Mouse (Mus musculus) common myeloid progenitor, adult 5-6 weeks (primary cell): Measurements from ENCODE around the gene Vps26a. TPM values are rescaled to one million over a fixed set of nuclear protein-coding genes. Genes with fewer than 3 reads are reported as not detected.

Experiments
- ATAC-seq: replicated peaks from 2 replicates; pipeline ENCODE4 v1.8.0; 2016; ENCODE audit warnings: low read depth, mild to moderate bottlenecking, moderate TSS enrichment, inconsistent platforms; ENCODE audit not compliant: poor library complexity, severe bottlenecking
- total RNA-seq: library from RNA; stranded (forward); fragments of 200-1000, 187-1606 nt; gene quantifications from 2 replicates; pipeline ENCODE4 v1.2.3, GENCODE M21; 2017

The Vps26a gene
- total RNA-seq, 1 experiment from 2014 or later, result 81.7 TPM

DNA sequence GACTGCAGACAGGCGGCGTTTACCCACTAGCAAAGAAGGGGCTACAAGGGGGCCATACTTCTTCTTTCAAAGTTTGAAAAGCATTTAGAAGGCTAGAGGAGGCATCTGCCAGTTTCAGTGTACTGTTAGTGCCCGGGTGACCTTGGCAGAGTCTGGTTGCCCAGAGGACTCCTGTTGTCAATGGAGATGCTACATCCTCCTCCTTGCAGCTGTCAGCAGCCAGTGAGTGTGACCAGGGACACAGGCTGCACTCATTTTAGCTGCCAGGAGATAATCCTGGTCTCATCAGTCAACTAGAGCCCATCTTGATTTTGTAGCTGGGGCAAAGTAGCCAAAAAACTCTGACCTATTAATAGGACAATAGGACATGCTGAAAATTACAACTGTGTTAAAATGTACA lies 65.5 kb downstream of the Vps26a start:
- ATAC-seq, result no peak

DNA sequence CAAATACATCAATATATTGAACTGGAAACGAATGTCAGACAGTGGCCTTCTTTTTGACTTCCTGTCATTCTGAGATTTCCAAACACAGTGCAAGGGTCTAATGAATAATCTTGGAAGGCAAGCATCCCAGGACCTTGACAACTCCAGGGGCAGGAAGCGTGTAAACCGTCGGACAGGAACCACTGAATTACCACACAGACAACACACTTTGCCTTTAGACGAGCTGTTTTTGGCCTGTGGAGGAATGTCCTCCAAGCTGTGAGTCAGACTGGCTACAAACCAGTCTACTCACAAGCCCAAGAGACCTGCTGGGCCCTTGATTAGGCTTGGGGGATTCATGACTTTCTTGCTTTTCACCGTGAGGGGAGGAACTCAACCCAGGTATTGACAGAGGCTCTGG lies 66.2 kb downstream of the Vps26a start:
- ATAC-seq, result no peak

DNA sequence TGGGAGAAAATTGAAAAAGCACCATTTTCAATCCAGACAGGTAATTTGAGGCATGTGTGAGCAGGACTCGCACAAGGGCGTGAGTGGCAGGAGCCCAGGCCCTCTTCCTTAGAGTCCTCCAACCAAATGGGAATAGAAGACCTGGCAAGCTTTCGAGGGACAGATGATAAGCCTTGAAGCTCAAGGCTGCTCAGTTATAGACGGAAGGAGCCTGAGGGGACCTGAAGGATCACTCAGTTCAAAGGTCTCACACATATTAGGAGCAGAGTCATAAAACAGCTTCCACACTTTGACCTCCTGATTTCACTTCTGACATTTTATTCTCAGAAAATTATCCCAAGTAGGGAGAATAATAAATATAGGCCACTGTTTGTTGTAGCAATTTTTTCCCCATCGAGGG lies 67.2 kb downstream of the Vps26a start:
- no peak for ATAC-seq

DNA sequence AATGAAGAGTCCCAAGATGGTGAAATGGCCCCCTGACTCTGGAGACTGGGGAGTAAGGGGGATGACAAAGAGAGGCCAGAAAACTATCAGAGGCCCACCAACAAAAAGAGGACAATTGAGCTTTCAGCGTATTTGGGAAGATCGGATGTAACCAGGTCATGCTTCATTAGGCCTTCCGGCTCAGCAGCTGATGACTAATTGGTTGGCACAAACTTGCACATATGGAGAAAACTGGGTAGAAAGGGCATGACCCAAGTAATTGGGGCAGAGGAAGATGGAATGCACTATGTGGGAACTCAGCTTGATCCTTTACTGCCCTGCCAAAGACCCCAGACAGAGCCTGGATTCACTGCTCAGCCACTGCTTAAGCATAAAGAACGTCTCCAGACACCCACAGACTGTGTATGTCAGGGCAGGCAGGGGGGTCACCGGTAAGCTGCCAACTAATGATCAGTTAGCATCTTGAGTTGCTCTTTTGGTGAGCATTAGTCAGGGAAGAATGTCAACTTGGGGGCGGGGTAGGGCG lies 67.7 kb downstream of the Vps26a start:
- no peak for ATAC-seq

DNA sequence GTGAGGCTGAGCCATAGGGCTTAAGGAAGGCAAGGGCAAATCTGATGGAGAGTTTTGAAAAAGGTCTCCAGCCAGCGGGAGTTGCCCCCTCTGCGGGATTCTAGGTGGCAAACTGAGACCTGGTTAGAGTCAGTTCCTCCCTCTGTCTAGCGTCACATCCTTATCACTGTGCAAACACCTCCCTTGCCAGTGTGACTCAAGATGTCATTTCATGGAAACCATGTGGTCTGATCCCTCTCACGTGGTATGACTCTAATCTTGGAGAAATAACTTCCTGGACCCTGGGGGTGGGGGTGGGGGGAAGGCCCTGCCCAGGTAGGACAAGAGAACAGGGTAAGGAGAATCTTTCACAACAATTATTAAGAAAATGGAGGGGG lies 73.0 kb downstream of the Vps26a start:
- ATAC-seq, result peak; percentile 23; the same call in 1 of the 2 replicates

DNA sequence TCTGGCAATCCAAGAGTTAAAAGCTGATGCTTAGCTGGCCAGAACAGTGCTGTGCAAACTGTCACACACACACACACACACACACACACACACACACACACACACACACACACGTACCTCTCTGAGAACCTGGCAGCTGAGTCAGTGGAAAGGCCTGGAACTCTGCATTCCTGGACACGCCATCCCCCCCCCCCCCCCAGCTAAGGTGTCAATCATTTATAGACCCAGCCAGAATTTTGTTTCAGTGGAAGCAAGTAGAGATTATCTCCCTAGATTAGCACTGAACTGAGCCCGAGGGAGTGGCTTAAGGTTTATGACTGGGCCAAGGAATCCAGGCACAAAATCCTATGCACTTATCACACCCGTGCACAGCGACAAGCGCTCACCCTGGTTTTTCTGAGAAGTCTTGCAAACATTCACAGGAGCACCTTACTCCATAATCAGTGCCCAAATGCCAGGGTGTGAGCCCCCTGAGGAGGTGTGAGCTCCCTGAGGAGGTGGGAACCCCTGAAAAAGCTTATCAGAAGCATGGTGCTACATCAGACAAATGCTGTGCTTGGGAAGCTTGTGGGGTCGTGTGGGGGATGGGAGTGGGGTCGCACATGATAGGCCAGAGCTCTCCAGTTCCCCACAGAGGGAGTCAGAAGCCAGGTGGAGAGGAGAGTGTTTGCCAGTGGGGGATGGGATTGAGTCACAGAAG lies 73.5 kb downstream of the Vps26a start:
- no peak for ATAC-seq

DNA sequence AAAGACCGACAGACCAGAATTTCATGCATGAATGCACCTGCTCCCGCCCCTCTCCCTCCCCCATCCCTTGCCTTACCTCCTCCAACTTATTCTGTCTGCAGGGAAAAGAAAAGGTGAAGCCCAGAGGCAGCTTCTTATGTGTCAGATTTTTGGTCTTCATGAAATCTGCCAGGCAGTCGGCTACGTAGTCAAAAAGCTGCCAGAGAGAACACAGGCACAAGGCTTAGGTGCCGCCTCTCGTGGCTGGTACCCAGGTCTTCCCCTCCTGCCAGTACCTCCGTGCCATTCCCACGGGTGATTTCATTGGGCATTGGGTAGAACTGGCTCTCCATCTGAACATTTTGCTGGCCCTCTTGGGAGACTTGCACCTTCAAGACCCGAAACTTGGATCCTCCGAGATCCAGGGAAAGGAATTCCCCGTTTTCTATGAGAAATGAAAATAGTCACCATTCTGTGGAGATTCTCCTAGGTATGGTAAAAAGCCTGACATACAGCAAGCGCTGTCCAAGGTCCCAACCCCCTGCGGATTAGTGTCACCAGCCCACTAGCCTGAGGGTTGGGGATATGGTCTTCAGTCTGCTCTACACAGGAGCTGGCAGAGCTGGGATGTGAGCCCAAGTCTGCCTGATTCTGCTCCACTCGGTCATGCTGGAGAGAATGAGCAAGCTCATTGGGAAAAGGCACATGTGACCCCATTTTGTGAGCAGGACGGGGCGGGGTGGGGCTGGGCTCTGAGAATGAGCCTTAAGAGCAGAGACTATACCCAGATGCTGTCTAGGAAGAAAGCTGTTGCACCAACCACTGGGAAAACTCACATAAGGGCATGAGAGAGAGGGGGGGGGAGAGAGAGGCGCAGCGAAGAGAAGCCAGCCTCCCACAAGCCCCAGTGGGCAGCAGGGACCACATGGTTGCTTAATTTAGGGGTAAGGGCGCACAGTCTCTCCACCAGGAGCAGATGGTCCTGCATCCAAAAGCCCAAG lies 74.9 kb downstream of the Vps26a start:
- ATAC-seq, result no peak

DNA sequence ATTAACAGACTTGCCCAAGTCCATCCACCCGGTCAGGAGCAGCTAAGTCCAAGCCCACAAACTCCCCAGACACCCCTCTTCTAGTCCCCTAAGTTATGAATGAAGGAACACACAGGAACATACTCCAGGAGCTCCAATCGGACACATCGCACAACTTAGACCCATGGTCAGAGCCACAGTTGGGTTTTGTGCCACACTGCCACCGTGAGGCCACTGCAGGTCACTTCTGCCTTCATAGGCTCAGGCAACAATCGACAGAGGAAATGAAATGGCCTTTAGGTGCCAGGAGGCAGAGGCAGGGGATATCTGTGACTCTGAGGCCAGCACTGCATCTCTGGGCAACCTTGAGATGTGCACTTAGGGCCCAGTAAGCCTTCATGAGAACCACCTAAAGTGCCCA lies 75.7 kb downstream of the Vps26a start:
- peak; percentile 92 for ATAC-seq

Other genes with a start within 250 kb of the Vps26a start
- gene Tacr2, start 234.4 kb downstream of the Vps26a start, total RNA-seq, result not detected in 2 replicates
- gene Hk1, start 106.9 kb downstream of the Vps26a start, total RNA-seq, result 156 and 195 TPM in 2 replicates
- not detected in 2 replicates for gene Hkdc1, start 64.3 kb downstream of the Vps26a start, total RNA-seq
- gene 4930507D05Rik, start 37.3 kb downstream of the Vps26a start, total RNA-seq, result 0.19 and 1.0 TPM in 2 replicates
- gene Supv3l1, start 37.1 kb downstream of the Vps26a start, total RNA-seq, result 44.9 and 61.6 TPM in 2 replicates
- 1,072 and 1,492 TPM in 2 replicates for gene Srgn, start 40.6 kb upstream of the Vps26a start, total RNA-seq
- gene Kif1bp, start 91.7 kb upstream of the Vps26a start, total RNA-seq, result 13.7 and 19.9 TPM in 2 replicates
- 280 and 283 TPM in 2 replicates for gene Ddx21, start 115.5 kb upstream of the Vps26a start, total RNA-seq
- gene Ddx50, start 164.4 kb upstream of the Vps26a start, total RNA-seq, result 109 and 111 TPM in 2 replicates
- gene Stox1, start 239.3 kb upstream of the Vps26a start, total RNA-seq, result 0.39 and 0.73 TPM in 2 replicates